Mouse (Mus musculus) forebrain, embryonic 13.5 days (tissue): Measurements from ENCODE around the gene Acsl1. TPM values are rescaled to one million over a fixed set of nuclear protein-coding genes. Genes with fewer than 3 reads are reported as not detected.
A peak's percentile ranks its signal among the peaks of the same experiment; 100 is the strongest.

ENCODE experiments used
- ATAC-seq: fragments of 200-750 bp; cut with Nextera tagmentation; 2 replicates; pipeline ENCODE4 v1.8.0; 2017
- H3K27ac ChIP-seq: fragments of 300-500 bp; sonication (generic); 2 replicates; pipeline ENCODE4 v1.5.1; 2015; ENCODE audit warnings: inconsistent platforms, mild to moderate bottlenecking, moderate library complexity
- H3K27me3 ChIP-seq: fragments of 300-500 bp; sonication (generic); 2 replicates; pipeline ENCODE4 v1.6.1; 2015; ENCODE audit warnings: mild to moderate bottlenecking, inconsistent platforms
- H3K36me3 ChIP-seq: fragments of 300-500 bp; sonication (generic); 2 replicates; pipeline ENCODE4 v1.6.1; 2015; ENCODE audit warnings: mild to moderate bottlenecking, inconsistent platforms; ENCODE audit not compliant: poor library complexity, severe bottlenecking
- H3K4me1 ChIP-seq: fragments of 300-500 bp; sonication (generic); 2 replicates; pipeline ENCODE4 v1.6.1; 2015; ENCODE audit warnings: inconsistent platforms
- H3K4me2 ChIP-seq: fragments of 300-500 bp; sonication (generic); 2 replicates; pipeline ENCODE4 v1.6.1; 2015; ENCODE audit warnings: inconsistent platforms, mild to moderate bottlenecking, moderate library complexity
- H3K4me3 ChIP-seq: fragments of 300-500 bp; sonication (generic); 2 replicates; pipeline ENCODE4 v1.5.1; 2015; ENCODE audit warnings: mild to moderate bottlenecking, inconsistent platforms
- H3K9ac ChIP-seq: fragments of 300-500 bp; sonication (generic); 2 replicates; pipeline ENCODE4 v1.6.1; 2015; ENCODE audit warnings: mild to moderate bottlenecking, inconsistent platforms
- H3K9me3 ChIP-seq: fragments of 300-500 bp; sonication (generic); replicated peaks from 2 replicates; pipeline ENCODE4 v1.6.1; 2016; ENCODE audit warnings: inconsistent platforms
- WGBS: fragments of 180-500 bp; shearing (Covaris S2); methylation state at CpG from one replicate; pipeline ENCODE4 v1.1.7; 2015; 5-methylcytosine and 5-hydroxymethylcytosine counted together
- polyA plus RNA-seq: library from polyadenylated mRNA; unstranded; fragments of >200 nt; fragmentation: Nextera tagmentation; extraction: Ambion mirVana; gene quantifications from 2 replicates; pipeline ENCODE4 v1.2.1, GENCODE M21; 2015

Gene Acsl1
- 5.8 and 6.7 TPM in 2 replicates for polyA plus RNA-seq

DNA sequence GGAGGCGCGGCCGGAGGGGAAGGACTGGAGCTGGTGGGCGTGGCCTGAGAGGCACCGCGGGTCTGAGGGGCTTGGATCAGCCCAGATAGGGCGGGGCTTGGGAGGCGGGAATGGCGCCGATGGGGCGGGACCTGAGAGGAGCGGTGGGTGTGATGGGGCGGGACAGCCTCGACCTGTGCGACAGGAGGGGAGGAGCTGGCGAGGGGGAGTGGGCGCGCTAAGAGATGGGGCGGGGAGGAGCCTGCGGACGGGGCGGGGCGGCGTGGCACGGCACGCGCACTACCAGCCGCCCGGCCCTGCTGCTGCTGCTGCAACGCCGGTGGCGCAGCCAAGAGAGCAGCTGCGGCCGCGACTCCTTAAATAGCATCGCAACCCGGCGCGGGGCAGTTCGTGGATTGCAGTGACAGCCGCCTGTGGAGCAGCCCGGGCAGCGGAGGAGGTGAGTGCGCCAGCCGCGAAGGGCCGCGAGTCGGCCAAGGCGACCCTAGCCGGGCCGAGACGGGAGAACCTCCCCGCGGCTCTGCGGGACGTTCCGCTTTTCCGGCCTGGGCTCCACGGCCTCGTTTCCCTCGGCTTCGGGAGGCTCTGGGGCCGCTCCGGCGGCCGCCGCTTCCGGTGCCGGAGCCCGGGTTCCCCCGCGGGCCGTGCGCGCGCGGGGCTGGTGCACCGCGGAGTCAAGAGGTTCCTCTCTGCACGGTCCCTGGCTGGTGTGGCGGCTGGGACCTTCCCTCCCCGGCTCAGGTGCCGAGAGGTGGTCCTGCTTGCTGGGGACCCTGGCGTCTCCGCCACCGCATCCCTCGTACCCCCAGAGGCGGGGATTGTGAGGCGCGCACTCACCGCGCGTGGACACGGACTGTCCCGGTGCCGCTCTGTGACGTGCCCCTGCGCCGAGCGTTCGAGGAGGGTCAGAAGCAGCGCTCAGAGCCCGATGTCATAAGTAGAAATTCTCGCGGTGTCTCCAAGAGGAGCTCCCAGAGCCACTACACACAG is at the start of gene Acsl1:
TSS of gene Acsl1 (plus strand) at position 246 of the 990 bp plus-strand sequence.
- under 1% methylated on average over 95 of the region's 106 CpGs for WGBS
- peak within 1 kb of the TSS; percentile 95 for H3K4me2 ChIP-seq
- ATAC-seq, result peak; percentile 94
- H3K4me3 ChIP-seq, result peak within 1 kb of the TSS; percentile 85
- H3K27ac ChIP-seq, result peak within 1 kb of the TSS; percentile 57
- H3K36me3 ChIP-seq, result no peaks in the 10 kb centered on the region
- no peaks in the 10 kb centered on the region for H3K9me3 ChIP-seq
- H3K9ac ChIP-seq, result peak within 1 kb of the TSS; percentile 86
- peaks cover 9% of the 10 kb centered on the region; the same call in 1 of the 2 replicates for H3K27me3 ChIP-seq
- peaks cover 5% of the 10 kb centered on the region; the same call in 1 of the 2 replicates for H3K4me1 ChIP-seq

DNA sequence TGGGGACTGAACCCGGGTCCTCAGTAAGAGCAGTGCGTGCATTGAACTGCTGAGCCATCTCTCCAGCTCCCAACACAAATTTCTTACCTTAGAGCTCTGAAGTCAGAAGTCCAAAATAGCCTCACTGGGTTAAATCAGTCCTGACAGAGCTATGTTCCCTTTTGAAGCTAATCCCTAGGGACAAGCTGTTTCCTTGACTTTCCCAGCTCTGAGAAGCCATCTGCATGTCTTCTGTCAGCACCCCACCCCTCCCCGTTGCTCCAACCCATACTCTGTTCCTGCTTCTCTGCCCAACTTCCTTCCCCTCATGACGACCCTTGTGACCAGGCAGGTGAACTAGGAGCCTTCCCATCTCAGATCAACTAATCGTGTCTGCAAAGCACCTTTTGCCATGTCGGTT is 49.3 kb upstream of the Acsl1 start:
- Histone ChIP-seq H3K36me3 (no peaks in the 10 kb centered on the region), H3K27ac (no peak overlapping the region), H3K4me3 (no peak overlapping the region), H3K9me3 (no peaks in the 10 kb centered on the region), H3K4me1 (no peaks in the 10 kb centered on the region), H3K9ac (no peak overlapping the region), H3K4me2 (no peak overlapping the region), H3K27me3 (no peaks in the 10 kb centered on the region)
- 84% methylated on average over 6 of the region's 6 CpGs for WGBS
- ATAC-seq, result no peak

DNA sequence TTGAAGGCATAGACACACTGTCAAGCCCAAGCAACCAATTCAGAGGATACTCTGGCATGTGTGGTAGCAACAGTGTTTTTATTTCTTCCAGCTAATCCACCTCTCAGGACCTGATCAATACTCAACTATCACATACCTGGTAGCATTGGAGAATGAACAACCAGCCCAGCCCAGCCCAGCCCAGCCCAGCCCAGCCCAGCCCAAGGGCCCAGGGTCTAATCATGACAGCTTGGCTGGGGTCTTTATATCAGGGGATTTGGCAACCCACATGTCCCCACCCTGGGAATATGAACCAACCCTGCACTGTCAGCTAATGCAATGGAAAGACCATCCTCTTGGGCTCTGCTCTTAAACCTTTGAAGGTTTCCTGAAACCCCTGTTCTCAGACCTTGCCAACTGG is 42.9 kb upstream of the Acsl1 start:
- no peaks in the 10 kb centered on the region for H3K9me3 ChIP-seq
- H3K36me3 ChIP-seq, result no peaks in the 10 kb centered on the region
- no peaks in the 10 kb centered on the region for H3K4me1 ChIP-seq
- no peaks in the 10 kb centered on the region for H3K27me3 ChIP-seq
- no peak overlapping the region for H3K9ac ChIP-seq
- H3K4me2 ChIP-seq, result no peak overlapping the region
- ATAC-seq, result no peak
- no peak overlapping the region for H3K27ac ChIP-seq
- H3K4me3 ChIP-seq, result no peak overlapping the region

DNA sequence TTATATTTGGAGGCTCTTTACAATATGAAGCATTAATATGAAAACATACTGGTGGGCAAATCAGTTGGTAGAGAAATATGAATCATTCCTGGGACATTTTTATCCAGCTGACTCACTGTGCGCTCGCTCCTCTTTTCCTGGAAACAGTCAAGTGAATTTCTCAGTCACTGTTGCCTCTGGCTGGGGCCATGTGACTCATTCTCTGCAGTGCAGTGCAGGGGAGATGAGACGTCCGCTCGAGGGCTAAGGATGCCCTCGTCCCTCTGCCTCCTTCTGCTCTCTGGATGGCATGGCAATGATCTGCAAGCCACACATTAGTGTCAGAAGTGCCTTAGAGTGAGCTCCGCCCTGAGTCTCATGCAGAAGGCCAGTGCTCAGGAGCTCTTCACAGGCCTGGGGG is 41.0 kb upstream of the Acsl1 start:
- WGBS, result 79% methylated on average over 7 of the region's 7 CpGs
- Histone ChIP-seq H3K36me3 (no peaks in the 10 kb centered on the region), H3K4me2 (no peak overlapping the region), H3K27ac (no peak overlapping the region), H3K9me3 (no peaks in the 10 kb centered on the region), H3K9ac (no peak overlapping the region), H3K27me3 (no peaks in the 10 kb centered on the region), H3K4me3 (no peak overlapping the region), H3K4me1 (no peaks in the 10 kb centered on the region)
- no peak for ATAC-seq

DNA sequence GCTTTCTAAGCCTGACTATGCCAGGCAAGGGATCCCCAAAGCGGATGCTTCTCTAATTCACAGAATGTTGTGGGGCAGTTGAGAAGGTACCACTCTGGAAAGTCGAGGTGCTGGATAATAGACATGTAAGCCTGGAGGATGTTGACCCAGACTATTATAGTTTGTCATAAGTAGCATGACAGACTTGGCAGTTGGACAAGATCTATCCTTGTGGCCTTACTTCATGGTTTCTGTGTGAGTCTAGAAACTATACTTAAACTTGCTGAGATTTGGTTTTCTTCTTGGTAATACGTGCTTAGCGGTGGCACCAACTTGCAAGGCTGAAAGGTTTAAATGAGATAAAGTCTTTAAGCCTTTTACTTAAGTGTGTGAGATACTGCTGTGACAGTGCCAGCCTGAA is 38.9 kb upstream of the Acsl1 start:
- WGBS, result 89% methylated on average over 4 of the region's 4 CpGs
- H3K4me3 ChIP-seq, result no peak overlapping the region
- H3K36me3 ChIP-seq, result no peaks in the 10 kb centered on the region
- H3K27me3 ChIP-seq, result no peaks in the 10 kb centered on the region
- H3K9me3 ChIP-seq, result no peaks in the 10 kb centered on the region
- H3K27ac ChIP-seq, result no peak overlapping the region
- H3K4me1 ChIP-seq, result no peaks in the 10 kb centered on the region
- no peak for ATAC-seq
- H3K9ac ChIP-seq, result no peak overlapping the region
- no peak overlapping the region for H3K4me2 ChIP-seq

DNA sequence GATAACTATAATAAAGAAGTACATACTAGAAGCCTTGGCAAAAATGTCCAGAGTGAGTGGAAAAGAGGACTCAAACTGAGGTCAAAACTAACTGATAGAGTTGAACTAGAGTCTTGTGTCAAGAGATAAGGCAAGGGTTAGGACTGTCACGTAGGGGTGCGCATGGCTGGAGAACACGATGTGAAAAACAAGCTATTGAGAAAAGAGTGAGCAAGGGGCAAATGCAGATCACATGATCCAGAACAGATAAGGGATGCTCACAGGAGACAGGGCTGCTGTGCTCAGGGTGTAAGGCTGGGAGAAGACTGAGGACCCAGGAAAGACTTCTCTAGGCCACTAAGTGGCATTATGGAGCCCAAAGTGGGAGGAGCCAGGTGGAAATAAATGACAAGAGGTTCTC is 38.3 kb upstream of the Acsl1 start:
- Histone ChIP-seq H3K27me3 (no peaks in the 10 kb centered on the region), H3K4me3 (no peak overlapping the region), H3K9me3 (no peaks in the 10 kb centered on the region), H3K27ac (no peak overlapping the region), H3K9ac (no peak overlapping the region), H3K4me2 (no peak overlapping the region), H3K4me1 (no peaks in the 10 kb centered on the region), H3K36me3 (no peaks in the 10 kb centered on the region)
- 94% methylated on average over 3 of the region's 3 CpGs for WGBS
- no peak for ATAC-seq

DNA sequence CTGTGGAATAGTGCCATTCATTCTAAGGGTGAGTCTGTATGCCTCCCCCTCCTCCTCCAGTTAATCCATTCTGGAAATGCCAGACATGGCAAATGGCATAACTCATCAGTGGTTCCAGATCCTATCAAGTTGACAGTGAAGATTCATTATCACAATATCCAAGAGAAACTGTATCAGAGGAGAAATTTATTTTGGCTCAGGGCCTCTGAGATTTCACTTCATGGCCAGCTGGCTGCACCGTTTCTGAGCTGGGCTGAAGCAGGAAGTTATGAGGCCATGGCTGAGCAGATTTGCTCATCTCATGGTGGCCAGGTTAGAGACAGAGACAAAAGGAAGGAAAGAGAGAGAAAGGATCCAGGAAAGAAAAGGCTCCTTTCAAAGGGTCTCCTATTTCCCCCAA is 37.2 kb upstream of the Acsl1 start:
- Histone ChIP-seq H3K27me3 (no peaks in the 10 kb centered on the region), H3K27ac (no peak overlapping the region), H3K9ac (no peak overlapping the region), H3K4me2 (no peak overlapping the region), H3K4me3 (no peak overlapping the region), H3K9me3 (no peaks in the 10 kb centered on the region), H3K4me1 (no peaks in the 10 kb centered on the region), H3K36me3 (no peaks in the 10 kb centered on the region)
- ATAC-seq, result no peak
- WGBS, result 87% methylated on average over 1 of the region's 1 CpGs

DNA sequence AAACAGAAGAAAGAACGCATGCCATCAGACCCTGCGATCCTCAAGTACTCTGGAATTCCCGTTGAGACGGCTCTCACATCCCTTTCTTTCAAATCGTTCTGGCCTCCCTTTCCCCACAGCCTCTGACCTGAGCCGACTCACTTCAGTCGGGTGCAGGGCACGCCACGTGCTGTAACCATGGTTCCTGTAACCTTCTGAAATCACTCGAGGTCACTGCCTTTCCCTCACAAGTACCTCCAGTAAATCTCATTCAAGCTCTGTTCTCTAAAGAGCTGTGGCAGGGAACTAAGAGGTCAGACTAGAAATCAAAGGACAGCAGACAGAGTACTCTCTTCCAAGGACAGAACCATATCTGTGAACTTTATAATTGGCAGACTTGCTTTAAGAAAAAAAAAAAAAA is 32.3 kb upstream of the Acsl1 start:
- Histone ChIP-seq H3K9ac (no peak overlapping the region), H3K36me3 (no peaks in the 10 kb centered on the region), H3K9me3 (no peaks in the 10 kb centered on the region), H3K4me1 (no peaks in the 10 kb centered on the region), H3K27me3 (no peaks in the 10 kb centered on the region), H3K27ac (no peak overlapping the region), H3K4me3 (no peak overlapping the region), H3K4me2 (no peak overlapping the region)
- 69% methylated on average over 10 of the region's 10 CpGs for WGBS
- ATAC-seq, result no peak

DNA sequence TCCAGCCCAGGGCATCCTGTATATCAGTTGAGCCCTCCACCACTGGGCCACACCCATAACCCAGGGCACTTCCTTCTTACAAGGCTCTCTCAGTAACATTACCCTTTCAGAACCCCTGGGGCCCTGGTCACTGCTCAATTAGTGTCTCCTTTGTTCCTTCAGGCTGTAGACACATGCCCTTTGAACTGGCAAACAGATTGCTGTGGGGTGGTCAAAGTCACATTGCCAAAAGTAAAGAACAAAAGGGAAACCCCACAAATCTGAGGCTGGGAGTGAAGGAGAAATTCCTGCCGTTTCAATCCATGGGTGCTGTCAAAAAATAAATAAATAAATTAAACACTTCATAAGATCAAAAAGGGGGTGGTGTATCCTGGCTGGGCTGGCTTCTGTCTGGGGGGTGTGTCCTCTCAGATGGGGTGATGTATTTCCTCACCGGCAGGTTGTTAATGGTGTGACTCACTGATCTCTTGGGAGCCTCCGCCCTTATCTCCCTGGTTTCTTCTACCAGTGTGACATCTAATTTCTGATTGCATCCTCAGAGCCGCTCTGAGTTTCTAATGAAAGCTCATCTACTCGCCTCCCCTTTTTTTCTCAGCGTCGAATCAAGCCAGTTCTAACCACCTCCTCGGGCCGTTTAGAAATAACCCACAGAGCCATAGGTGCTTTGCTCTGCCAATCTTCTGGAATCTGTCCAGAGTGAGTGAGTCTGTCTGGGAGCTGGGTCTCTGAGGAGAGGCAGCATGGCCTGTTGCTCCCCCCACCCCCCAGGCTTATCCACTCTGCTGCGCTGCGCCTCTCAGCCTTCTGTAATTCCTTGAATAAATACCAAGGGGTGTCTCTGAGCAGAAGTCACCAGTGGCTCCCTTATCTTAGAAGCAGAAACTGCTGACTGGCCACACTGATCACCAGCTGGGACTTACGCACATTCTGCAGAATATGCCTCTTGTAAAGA is 24.6 kb upstream of the Acsl1 start:
- Histone ChIP-seq H3K27me3 (no peaks in the 10 kb centered on the region), H3K4me2 (no peak overlapping the region), H3K4me1 (no peaks in the 10 kb centered on the region), H3K27ac (no peak overlapping the region), H3K4me3 (no peak overlapping the region), H3K36me3 (no peaks in the 10 kb centered on the region), H3K9me3 (no peaks in the 10 kb centered on the region), H3K9ac (no peak overlapping the region)
- no peak for ATAC-seq
- WGBS, result 53% methylated on average over 12 of the region's 12 CpGs

DNA sequence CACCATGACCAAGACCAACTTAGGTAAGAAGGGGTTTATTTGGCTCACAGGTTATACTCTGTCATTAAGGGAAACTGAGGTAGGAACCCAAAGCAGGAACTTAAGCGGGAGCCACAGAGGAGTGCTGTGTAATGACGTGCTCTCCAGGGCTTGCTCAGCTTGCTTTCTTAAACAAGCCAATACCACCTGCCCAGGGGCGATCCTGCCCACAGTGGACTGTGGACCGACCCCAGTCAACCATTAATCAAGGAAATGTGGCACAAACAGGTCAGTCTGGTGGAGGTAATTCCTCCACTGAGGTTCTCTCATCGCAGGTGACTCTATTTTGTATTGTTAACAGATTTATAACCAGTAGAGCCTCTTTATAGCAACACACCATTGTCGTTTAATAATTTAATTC is 23.5 kb upstream of the Acsl1 start:
- no peaks in the 10 kb centered on the region for H3K27me3 ChIP-seq
- 86% methylated on average over 6 of the region's 6 CpGs for WGBS

DNA sequence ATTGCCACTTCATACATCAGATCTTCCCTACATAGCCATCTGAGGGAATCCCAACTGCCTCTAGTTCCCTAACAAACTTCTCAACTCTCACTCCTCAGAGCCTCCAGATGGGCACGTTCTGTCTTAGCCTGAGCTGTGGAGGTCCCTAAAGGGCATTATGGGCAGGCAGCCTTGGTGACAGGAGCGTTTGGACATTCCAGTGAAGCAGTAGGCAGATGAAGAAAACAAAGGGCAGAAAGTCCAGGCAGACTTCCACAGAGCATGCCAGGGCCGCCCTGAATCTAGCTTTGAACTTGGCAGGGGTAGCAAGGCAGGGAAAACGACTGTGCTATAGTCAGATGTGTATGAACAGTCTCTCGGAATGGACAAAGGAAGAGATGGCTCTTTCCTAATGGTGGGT is 22.2 kb upstream of the Acsl1 start:
- H3K9ac ChIP-seq, result no peak overlapping the region
- no peak for ATAC-seq
- no peaks in the 10 kb centered on the region for H3K9me3 ChIP-seq
- no peak overlapping the region for H3K4me2 ChIP-seq
- H3K27me3 ChIP-seq, result no peaks in the 10 kb centered on the region
- H3K27ac ChIP-seq, result no peak overlapping the region
- no peaks in the 10 kb centered on the region for H3K36me3 ChIP-seq
- 80% methylated on average over 5 of the region's 5 CpGs for WGBS
- no peaks in the 10 kb centered on the region for H3K4me1 ChIP-seq
- H3K4me3 ChIP-seq, result no peak overlapping the region

More for the DNA sequence above, 23.5 kb upstream of the Acsl1 start:
- Histone ChIP-seq H3K4me1 (no peaks in the 10 kb centered on the region), H3K4me3 (no peak overlapping the region), H3K36me3 (no peaks in the 10 kb centered on the region), H3K9ac (no peak overlapping the region), H3K4me2 (no peak overlapping the region), H3K27ac (no peak overlapping the region), H3K9me3 (no peaks in the 10 kb centered on the region)
- ATAC-seq, result no peak

DNA sequence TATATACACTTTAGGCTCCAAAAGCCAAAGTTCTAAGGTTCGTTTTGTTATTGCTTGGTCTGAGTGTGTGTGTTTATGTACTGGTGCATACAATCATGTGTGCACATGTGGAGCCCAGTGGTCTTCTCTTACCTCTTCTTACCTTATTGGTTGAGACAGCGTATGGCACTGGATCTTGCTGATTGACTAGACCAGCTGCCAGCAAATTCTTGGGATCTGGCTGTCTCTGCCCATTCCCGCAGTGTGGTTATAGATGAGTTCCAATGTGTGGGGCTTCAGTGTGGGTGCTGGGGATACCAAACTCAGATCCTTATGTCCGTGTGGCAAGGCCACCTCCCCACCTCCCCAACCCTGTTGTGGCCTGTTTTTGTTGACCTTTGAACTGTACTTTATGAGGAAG is 21.8 kb upstream of the Acsl1 start:
- no peaks in the 10 kb centered on the region for H3K27me3 ChIP-seq
- WGBS, result 82% methylated on average over 4 of the region's 4 CpGs
- no peak for ATAC-seq
- H3K27ac ChIP-seq, result no peak overlapping the region
- no peak overlapping the region for H3K9ac ChIP-seq
- 0 out of 2 replicates have a peak, but pooled peaks cover 2% of the 10 kb centered on the region for H3K9me3 ChIP-seq
- H3K4me3 ChIP-seq, result no peak overlapping the region
- H3K4me1 ChIP-seq, result no peaks in the 10 kb centered on the region
- H3K4me2 ChIP-seq, result no peak overlapping the region
- H3K36me3 ChIP-seq, result no peaks in the 10 kb centered on the region
